Mouse (Mus musculus) ES-Bruce4 (cell line): ENCODE data around the gene Nop2. TPM values are rescaled to one million over a fixed set of nuclear protein-coding genes. Genes with fewer than 3 reads are reported as not detected.

ENCODE experiments used
- H3K27ac ChIP-seq: 2 replicates; pipeline ENCODE4 v1.5.1; 2012; ENCODE audit warnings: low read length, inconsistent platforms; ENCODE audit not compliant: insufficient read depth
- H3K27me3 ChIP-seq: 2 replicates; pipeline ENCODE4 v1.6.1; 2012; ENCODE audit warnings: mild to moderate bottlenecking, low read length, inconsistent platforms; ENCODE audit not compliant: control insufficient read depth, poor library complexity, insufficient read depth, severe bottlenecking
- H3K36me3 ChIP-seq: 2 replicates; pipeline ENCODE4 v1.6.1; 2012; ENCODE audit warnings: inconsistent platforms, mild to moderate bottlenecking, low read length, moderate library complexity; ENCODE audit not compliant: control insufficient read depth, poor library complexity, insufficient read depth, severe bottlenecking
- H3K4me1 ChIP-seq: one replicate; pipeline ENCODE4 v1.8.1; 2011; ENCODE audit warnings: low read length; ENCODE audit not compliant: control insufficient read depth, insufficient read depth
- H3K4me3 ChIP-seq: 2 replicates; pipeline ENCODE4 v1.5.1; 2011; ENCODE audit warnings: low read depth, mild to moderate bottlenecking, low read length
- H3K9ac ChIP-seq: 2 replicates; pipeline ENCODE4 v1.6.1; 2012; ENCODE audit warnings: low read depth, mild to moderate bottlenecking, inconsistent platforms; ENCODE audit not compliant: poor library complexity, severe bottlenecking
- H3K9me3 ChIP-seq: replicated peaks from 2 replicates; pipeline ENCODE4 v1.6.1; 2012; ENCODE audit warnings: mild to moderate bottlenecking, low read length, inconsistent platforms; ENCODE audit not compliant: control insufficient read depth, poor library complexity, insufficient read depth, severe bottlenecking
- CTCF ChIP-seq: IDR thresholded peaks from one replicate; pipeline ENCODE4 v1.8.1; 2011; ENCODE audit warnings: low read depth, low read length
- EP300 ChIP-seq: IDR thresholded peaks from 2 replicates; pipeline ENCODE4 v1.6.1; 2011; ENCODE audit warnings: low read depth, low read length; ENCODE audit not compliant: insufficient read depth
- POLR2A ChIP-seq: IDR thresholded peaks from one replicate; pipeline ENCODE4 v1.8.1; 2011; ENCODE audit warnings: low read length; ENCODE audit not compliant: insufficient read depth
- polyA plus RNA-seq: library from polyadenylated mRNA; stranded (reverse); fragments of >200 nt; gene quantifications from 2 replicates; pipeline ENCODE4 v1.2.4, GENCODE M21; 2011; ENCODE audit warnings: low read depth; ENCODE audit not compliant: missing spikeins, insufficient read depth, insufficient read length

Gene Nop2
- polyA plus RNA-seq, 1 experiment: 75.1 TPM

- TF ChIP-seq POLR2A (no peak), EP300 (no peak), CTCF (no peak)
- H3K36me3 ChIP-seq: peaks cover 66% of the 10 kb centered on the region
- H3K9ac ChIP-seq: no peak overlapping the region
- no peaks in the 10 kb centered on the region for H3K4me1 ChIP-seq
- H3K27ac ChIP-seq: no peak overlapping the region
- no peaks in the 10 kb centered on the region for H3K27me3 ChIP-seq
- H3K9me3 ChIP-seq: no peaks in the 10 kb centered on the region
- no peak overlapping the region for H3K4me3 ChIP-seq
Observed at GRCm38 (mm10) chr6:125101444-125101843, 30.3 kb upstream of the Nop2 start.

- no peaks in the 10 kb centered on the region for H3K4me1 ChIP-seq
- no peaks in the 10 kb centered on the region for H3K27me3 ChIP-seq
- H3K36me3 ChIP-seq: peaks cover 82% of the 10 kb centered on the region
- H3K9ac ChIP-seq: no peak overlapping the region
- no peak overlapping the region for H3K4me3 ChIP-seq
- TF ChIP-seq EP300 (no peak), POLR2A (no peak), CTCF (no peak)
- no peaks in the 10 kb centered on the region for H3K9me3 ChIP-seq
- no peak overlapping the region for H3K27ac ChIP-seq
Observed at GRCm38 (mm10) chr6:125104223-125104622, 27.5 kb upstream of the Nop2 start.

GRCm38 (mm10) chr6:125107705-125108104 lies 24.0 kb upstream of the Nop2 start:
- H3K9ac ChIP-seq: no peak overlapping the region
- H3K27me3 ChIP-seq: no peaks in the 10 kb centered on the region
- no peak for TF ChIP-seq POLR2A
- no peak for TF ChIP-seq CTCF
- no peak for TF ChIP-seq EP300
- H3K4me3 ChIP-seq: no peak overlapping the region
- no peaks in the 10 kb centered on the region for H3K4me1 ChIP-seq
- no peaks in the 10 kb centered on the region for H3K9me3 ChIP-seq
- no peak overlapping the region for H3K27ac ChIP-seq
- H3K36me3 ChIP-seq: peaks cover 87% of the 10 kb centered on the region

GRCm38 (mm10) chr6:125109371-125109770 lies 22.3 kb upstream of the Nop2 start:
- no peaks in the 10 kb centered on the region for H3K4me1 ChIP-seq
- H3K27ac ChIP-seq: no peak overlapping the region
- no peaks in the 10 kb centered on the region for H3K9me3 ChIP-seq
- TF ChIP-seq POLR2A (no peak), EP300 (no peak), CTCF (no peak)
- peaks cover 92% of the 10 kb centered on the region for H3K36me3 ChIP-seq
- no peak overlapping the region for H3K9ac ChIP-seq
- no peaks in the 10 kb centered on the region for H3K27me3 ChIP-seq
- no peak overlapping the region for H3K4me3 ChIP-seq

- Histone ChIP-seq H3K4me1 (no peaks in the 10 kb centered on the region), H3K27me3 (no peaks in the 10 kb centered on the region), H3K27ac (no peak overlapping the region), H3K9me3 (no peaks in the 10 kb centered on the region), H3K36me3 (peaks cover 91% of the 10 kb centered on the region), H3K9ac (no peak overlapping the region), H3K4me3 (no peak overlapping the region)
- peak; percentile 55 for TF ChIP-seq CTCF
- TF ChIP-seq POLR2A: no peak
- no peak for TF ChIP-seq EP300
Observed at GRCm38 (mm10) chr6:125110927-125111326, 20.8 kb upstream of the Nop2 start.

GRCm38 (mm10) chr6:125112553-125112952 lies 19.2 kb upstream of the Nop2 start:
- Histone ChIP-seq H3K36me3 (peaks cover 87% of the 10 kb centered on the region), H3K4me3 (no peak overlapping the region), H3K9me3 (no peaks in the 10 kb centered on the region), H3K27ac (no peak overlapping the region), H3K9ac (no peak overlapping the region), H3K4me1 (no peaks in the 10 kb centered on the region), H3K27me3 (no peaks in the 10 kb centered on the region)
- TF ChIP-seq POLR2A (no peak), CTCF (no peak), EP300 (no peak)

GRCm38 (mm10) chr6:125119387-125119786 lies 12.3 kb upstream of the Nop2 start:
- Histone ChIP-seq H3K27ac (no peak overlapping the region), H3K9me3 (no peaks in the 10 kb centered on the region), H3K4me3 (no peak overlapping the region), H3K27me3 (no peaks in the 10 kb centered on the region), H3K4me1 (no peaks in the 10 kb centered on the region), H3K9ac (no peak overlapping the region), H3K36me3 (peaks cover 84% of the 10 kb centered on the region)
- TF ChIP-seq POLR2A: no peak
- no peak for TF ChIP-seq CTCF
- no peak for TF ChIP-seq EP300
